Mouse (Mus musculus): ENCODE measurements around the gene Mbd4.

The Mbd4 gene

DNA sequence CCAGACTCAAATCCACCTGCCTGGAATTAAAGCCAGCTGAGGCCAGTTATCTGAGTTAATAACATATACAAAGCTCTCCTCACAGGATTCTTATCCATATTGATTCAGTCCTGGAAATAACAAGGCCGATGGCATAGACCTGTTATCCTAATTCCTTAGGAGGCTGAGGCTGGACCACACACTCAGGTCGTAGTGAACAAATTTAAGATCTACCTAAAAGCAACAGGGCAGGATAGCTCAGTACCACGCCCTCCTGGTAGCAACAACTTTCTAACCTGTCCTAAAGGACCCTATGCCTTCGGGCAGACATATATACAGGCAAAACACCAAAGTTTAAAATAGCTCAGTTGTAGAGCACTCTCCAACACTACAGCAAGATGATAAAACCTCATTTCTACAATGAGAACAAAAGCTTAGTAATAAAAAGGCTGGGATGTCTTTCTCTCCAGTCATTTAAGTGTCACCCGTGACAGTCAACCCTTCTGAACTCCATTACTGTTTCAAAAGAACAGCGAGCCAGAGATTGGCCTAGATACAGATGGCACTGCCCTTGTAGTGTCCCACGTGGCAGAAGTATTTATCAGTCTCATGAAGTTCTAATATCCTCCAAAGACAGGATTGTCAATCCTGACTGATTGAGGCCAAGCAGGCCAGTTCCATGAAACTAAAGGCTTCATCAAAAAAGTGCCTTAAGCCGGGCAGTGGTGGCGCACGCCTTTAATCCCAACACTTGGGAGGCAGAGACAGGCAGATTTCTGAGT is 48.6 kb downstream of the Mbd4 start:
- ChIA-PET POLR2A (interaction anchor here (0.5 to 23.8 kb wide), 71 partner anchors 3 to 1039 kb away, joined by 3 to 814 read pairs (median 5); partner anchors contain the start of genes Efcab12 (in 3 of the 4), Ift122 (in 3 of the 4), Mbd4 (in 3 of the 4) and Cand2 (in 2 of the 4)), CTCF (interaction anchor here in 3 of 4 experiments (0.6 to 2.8 kb wide), 10 partner anchors 13 to 186 kb away, joined by 3 to 19 read pairs (median 4); no protein-coding TSS in a partner anchor)

DNA sequence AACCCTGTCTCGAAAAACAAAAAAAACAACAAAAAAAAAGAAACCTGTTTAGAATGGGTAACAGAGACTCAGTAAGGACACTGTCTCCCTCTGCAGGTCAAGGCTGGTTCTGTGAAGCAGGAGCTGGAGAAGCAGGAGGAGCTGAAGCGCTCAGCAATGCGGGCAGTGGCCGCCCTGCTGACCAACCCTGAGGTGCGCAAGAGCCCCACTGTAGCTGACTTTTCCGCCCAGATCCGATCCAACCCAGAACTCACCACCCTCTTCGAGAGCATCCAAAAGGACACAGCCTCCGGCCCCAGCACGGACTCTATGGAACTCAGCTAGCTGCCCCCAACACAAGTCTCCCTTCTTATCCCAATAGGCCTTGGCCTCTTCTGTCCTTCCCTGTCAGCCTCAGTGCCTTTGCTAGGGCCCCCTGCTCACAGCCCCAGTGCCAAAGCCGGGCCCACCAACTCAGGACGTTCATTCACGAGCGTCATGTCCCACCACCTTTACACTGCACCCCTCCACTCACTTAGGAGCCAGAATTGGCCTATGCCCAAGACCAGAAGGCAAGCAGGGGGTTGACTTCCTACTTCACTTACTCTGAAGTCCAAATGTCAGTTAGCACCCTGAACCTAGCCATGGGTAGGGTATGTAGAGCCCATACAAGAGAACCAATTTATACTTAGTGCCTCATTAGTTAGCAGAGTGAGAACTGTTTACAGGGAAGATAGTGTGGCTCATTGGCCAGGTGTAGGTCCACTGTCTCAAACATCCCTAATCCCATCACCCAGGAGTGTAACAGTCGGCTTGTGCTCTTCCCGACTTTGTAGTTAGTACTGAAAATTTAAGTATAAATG is 49.4 kb downstream of the Mbd4 start:
- POLR2A ChIA-PET, result interaction anchor here (0.5 to 23.8 kb wide), 105 partner anchors 2 to 404 kb away, joined by 3 to 814 read pairs (median 4); partner anchors contain the start of genes Efcab12 (in 3 of the 4), Ift122 (in 3 of the 4), Mbd4 (in 3 of the 4) and Raf1 (in 2 of the 4)

DNA sequence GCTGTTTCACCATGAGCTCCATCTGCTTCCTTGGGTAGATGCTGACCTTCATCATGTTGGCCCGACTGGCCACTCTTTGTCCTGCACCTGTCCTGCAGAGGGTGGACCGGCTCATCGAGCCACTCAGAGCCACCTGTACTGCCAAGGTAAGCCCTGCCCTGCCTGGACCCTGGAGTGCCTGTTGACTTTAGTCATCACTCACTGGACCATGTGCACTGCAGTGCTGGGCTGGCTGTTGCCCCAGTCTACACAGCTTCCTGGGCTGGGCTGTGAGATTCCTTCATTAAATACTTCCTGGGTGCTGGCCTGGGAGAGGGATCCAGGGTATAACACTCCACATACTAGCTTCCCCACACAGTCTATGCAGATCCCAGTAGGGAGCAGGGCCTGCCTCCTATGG is 51.4 kb downstream of the Mbd4 start:
- POLR2A ChIA-PET, result interaction anchor here (0.8 to 23.8 kb wide), 17 partner anchors 0 to 183 kb away, joined by 3 to 814 read pairs (median 27); partner anchors contain the start of genes Efcab12 (in 2 of the 4), Ift122 (in 2 of the 4), Mbd4 (in 2 of the 4) and Rpl32 (in 1 of the 4)

More for the DNA sequence above, 49.4 kb downstream of the Mbd4 start:
- CTCF ChIA-PET, result interaction anchor here (0.5 to 2.8 kb wide), 52 partner anchors 11 to 577 kb away, joined by 3 to 19 read pairs (median 4); partner anchors contain the start of genes Efcab12 (in 1 of the 4), Gm17482 (in 1 of the 4), Ift122 (in 1 of the 4) and Mbd4 (in 1 of the 4)

DNA sequence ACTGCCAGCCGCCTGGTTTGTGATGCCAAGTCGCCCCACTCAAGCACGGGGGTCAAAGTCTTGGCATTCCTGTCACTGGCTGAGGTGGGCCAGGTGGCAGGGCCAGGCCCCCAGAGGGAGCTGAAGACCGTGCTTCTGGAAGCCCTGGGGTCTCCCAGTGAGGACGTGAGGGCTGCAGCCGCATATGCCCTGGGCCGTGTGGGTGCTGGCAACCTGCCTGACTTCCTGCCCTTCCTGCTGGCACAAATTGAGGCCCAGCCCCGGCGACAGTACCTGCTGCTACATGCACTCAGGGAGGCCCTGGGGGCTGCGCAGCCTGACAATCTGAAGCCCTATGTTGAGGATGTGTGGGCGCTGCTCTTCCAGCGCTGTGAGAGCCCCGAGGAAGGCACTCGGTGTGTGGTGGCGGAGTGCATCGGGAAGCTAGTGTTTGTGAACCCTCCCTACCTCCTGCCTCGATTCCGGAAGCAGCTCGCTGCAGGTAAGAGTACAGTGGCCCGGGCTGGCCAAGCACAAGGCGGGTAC is 60.4 kb downstream of the Mbd4 start:
- ChIA-PET CTCF (interaction anchor here in 3 of 4 experiments (0.6 to 3.7 kb wide), 9 partner anchors 11 to 334 kb away, joined by 3 to 19 read pairs (median 4); partner anchors contain the start of gene Rpl32 (in 1 of the 3)), POLR2A (interaction anchor here (0.6 to 23.8 kb wide), 25 partner anchors 8 to 1499 kb away, joined by 3 to 516 read pairs (median 5); partner anchors contain the start of genes Rpl32 (in 2 of the 4), Efcab12 (in 1 of the 4), Ift122 (in 1 of the 4) and Mbd4 (in 1 of the 4))

More for the DNA sequence above, 51.4 kb downstream of the Mbd4 start:
- CTCF ChIA-PET, result interaction anchor here in 1 of 4 experiments (1.7 kb wide), 1 partner anchor 19 kb away, joined by 3 read pairs; no protein-coding TSS in a partner anchor

DNA sequence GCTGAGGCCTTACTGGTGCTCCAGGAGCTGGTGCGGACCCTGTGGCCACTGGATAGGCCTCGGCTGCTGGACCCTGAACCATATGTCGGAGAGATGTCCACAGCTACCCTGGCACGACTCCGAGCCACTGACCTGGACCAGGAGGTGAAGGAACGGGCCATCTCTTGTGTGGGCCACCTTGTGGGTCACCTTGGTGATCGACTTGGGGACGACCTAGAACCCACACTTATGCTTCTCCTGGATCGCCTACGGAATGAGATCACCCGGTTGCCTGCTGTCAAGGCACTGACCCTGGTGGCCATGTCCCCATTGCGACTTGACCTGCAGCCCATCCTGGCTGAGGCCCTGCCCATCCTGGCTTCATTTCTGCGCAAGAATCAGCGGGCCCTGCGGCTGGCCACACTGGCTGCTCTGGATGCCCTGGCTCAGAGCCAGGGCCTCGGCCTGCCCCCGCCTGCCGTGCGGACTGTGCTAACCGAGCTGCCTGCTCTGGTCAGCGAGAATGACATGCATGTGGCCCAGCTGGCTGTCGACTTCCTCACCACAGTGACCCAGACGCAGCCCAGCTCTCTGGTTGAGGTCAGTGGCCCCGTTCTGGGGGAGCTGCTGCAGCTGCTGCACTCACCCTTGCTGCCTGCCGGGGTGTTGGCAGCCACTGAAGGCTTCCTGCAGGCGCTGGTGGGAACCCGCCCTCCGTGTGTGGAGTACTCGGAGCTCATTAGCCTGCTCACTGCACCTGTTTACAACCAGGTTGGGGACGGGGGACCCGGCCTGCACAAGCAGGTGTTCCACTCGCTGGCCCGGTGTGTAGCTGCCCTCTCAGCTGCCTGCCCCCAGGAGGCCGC is 61.1 kb downstream of the Mbd4 start:
- CTCF ChIA-PET, result interaction anchor here in 2 of 4 experiments (0.9 to 3.7 kb wide), 9 partner anchors 11 to 67 kb away, joined by 3 to 19 read pairs (median 4); partner anchors contain the start of gene Rpl32 (in 1 of the 2)
- POLR2A ChIA-PET, result interaction anchor here (0.6 to 23.8 kb wide), 25 partner anchors 8 to 246 kb away, joined by 3 to 516 read pairs (median 4); partner anchors contain the start of genes Rpl32 (in 2 of the 4), Cand2 (in 1 of the 4), Efcab12 (in 1 of the 4) and Ift122 (in 1 of the 4)

DNA sequence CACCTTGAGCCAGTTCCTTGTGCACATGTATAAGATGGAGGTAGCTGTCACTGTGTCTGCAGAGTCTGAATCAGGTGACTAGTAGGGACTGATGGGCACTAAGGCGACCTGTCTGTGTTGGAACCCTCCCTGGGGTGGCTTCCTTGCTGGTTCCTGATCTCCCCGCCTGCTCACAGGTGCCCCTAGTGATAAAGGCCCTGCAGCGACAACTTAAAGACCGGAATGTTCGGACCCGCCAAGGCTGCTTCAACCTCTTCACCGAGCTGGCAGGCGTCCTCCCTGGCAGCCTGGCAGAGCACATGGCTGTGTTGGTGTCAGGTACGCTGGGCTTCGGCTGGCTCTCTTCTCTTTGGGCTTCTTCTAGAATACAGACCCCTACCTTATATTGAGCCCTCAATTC is 62.2 kb downstream of the Mbd4 start:
- ChIA-PET POLR2A (interaction anchor here (0.6 to 23.8 kb wide), 13 partner anchors 12 to 109 kb away, joined by 3 to 516 read pairs (median 4); partner anchors contain the start of genes Cand2 (in 2 of the 4), Rpl32 (in 2 of the 4), Ift122 (in 1 of the 4) and Mbd4 (in 1 of the 4)), CTCF (interaction anchor here in 2 of 4 experiments (0.6 to 3.7 kb wide), 5 partner anchors 9 to 182 kb away, joined by 3 to 19 read pairs (median 3); no protein-coding TSS in a partner anchor)

All from embryonic stem cell, embryonic (primary cell).